Mouse (Mus musculus) MEL (cell line): ENCODE data around the gene Wbp2. TPM values are rescaled to one million over a fixed set of nuclear protein-coding genes. Genes with fewer than 3 reads are reported as not detected.

Experiments
- DNase-seq: peaks from one replicate; pipeline ENCODE4 v3.0.0; 2011; ENCODE audit warnings: low read depth, low spot score
- H3K27ac ChIP-seq: 2 replicates; pipeline ENCODE4 v1.5.1; 2012; ENCODE audit warnings: low read depth, mild to moderate bottlenecking, control low read depth, low read length, moderate library complexity; ENCODE audit not compliant: control insufficient read depth
- H3K27me3 ChIP-seq, 2 experiments: fragments of 150-350 bp in 1 of 2; sonication (generic) in 1 of 2; 2 replicates each; pipeline ENCODE4 v1.6.1; 2012; ENCODE audit warnings: low read length in 2 of 2, mild to moderate bottlenecking in 2 of 2, improper control_type of control experiment in 1 of 2, moderate library complexity in 1 of 2; ENCODE audit not compliant: insufficient read depth in 2 of 2, control insufficient read depth in 1 of 2
- H3K36me3 ChIP-seq, 2 experiments: 2 replicates each; pipeline ENCODE4 v1.6.1; 2012 to 2014; ENCODE audit warnings: low read length in 2 of 2, improper control_type of control experiment in 1 of 2, inconsistent platforms in 1 of 2, mild to moderate bottlenecking in 1 of 2; ENCODE audit not compliant: insufficient read depth in 2 of 2, control insufficient read depth in 1 of 2
- H3K4me1 ChIP-seq, 2 experiments: fragments of 150-350 bp in 1 of 2; sonication (generic) in 1 of 2; 2 replicates each; pipeline ENCODE4 v1.6.1; 2012; ENCODE audit warnings: low read length in 2 of 2, improper control_type of control experiment in 1 of 2, mild to moderate bottlenecking in 1 of 2; ENCODE audit not compliant: insufficient read depth in 2 of 2, control insufficient read depth in 1 of 2
- H3K4me3 ChIP-seq, 2 experiments: fragments of 150-350 bp in 1 of 2; sonication (generic) in 1 of 2; 2 replicates each; pipeline ENCODE4 v1.5.1; 2012; ENCODE audit warnings: low read depth in 2 of 2, low read length in 2 of 2, mild to moderate bottlenecking in 2 of 2, moderate library complexity in 2 of 2, control low read depth in 1 of 2, improper control_type of control experiment in 1 of 2; ENCODE audit not compliant: control insufficient read depth in 1 of 2, insufficient read depth in 1 of 2
- H3K79me2 ChIP-seq: 2 replicates; pipeline ENCODE4 v1.6.1; 2012; ENCODE audit warnings: mild to moderate bottlenecking, low read length, moderate library complexity; ENCODE audit not compliant: control insufficient read depth, poor library complexity, insufficient read depth
- H3K9ac ChIP-seq: 2 replicates; pipeline ENCODE4 v1.6.1; 2012; ENCODE audit warnings: low read depth, mild to moderate bottlenecking, control low read depth, low read length, moderate library complexity; ENCODE audit not compliant: control insufficient read depth, poor library complexity, severe bottlenecking
- H3K9me3 ChIP-seq: fragments of 150-350 bp; sonication (generic); replicated peaks from 2 replicates; pipeline ENCODE4 v1.6.1; 2012; ENCODE audit warnings: mild to moderate bottlenecking, low read length, improper control_type of control experiment, moderate library complexity; ENCODE audit not compliant: insufficient read depth
- BHLHE40 ChIP-seq: IDR thresholded peaks from 2 replicates; pipeline ENCODE4 v1.6.1; 2012; ENCODE audit warnings: low read depth, mild to moderate bottlenecking, inconsistent platforms, low read length, improper control_type of control experiment, borderline replicate concordance
- CTCF ChIP-seq, 3 experiments: IDR thresholded peaks in 2 of 3; conservative IDR thresholded peaks in 1 of 3; 2 replicates each; pipeline ENCODE4 v1.5.1; 2011 to 2012; ENCODE audit warnings: low read length in 3 of 3, low read depth in 2 of 3, mild to moderate bottlenecking in 2 of 3, improper control_type of control experiment in 1 of 3, inconsistent platforms in 1 of 3, mixed read lengths in 1 of 3, moderate library complexity in 1 of 3; ENCODE audit not compliant: control insufficient read depth in 1 of 3, insufficient read depth in 1 of 3, poor library complexity in 1 of 3, severe bottlenecking in 1 of 3
- ELF1 ChIP-seq: IDR thresholded peaks from 2 replicates; pipeline ENCODE4 v1.6.1; 2014; ENCODE audit warnings: low read depth, mild to moderate bottlenecking, inconsistent platforms, low read length, improper control_type of control experiment, moderate library complexity
- GATA1 ChIP-seq: IDR thresholded peaks from 2 replicates; pipeline ENCODE4 v1.6.1; 2011; ENCODE audit warnings: low read depth, low read length, improper control_type of control experiment
- JUND ChIP-seq: IDR thresholded peaks from 2 replicates; pipeline ENCODE4 v1.6.1; 2011; ENCODE audit warnings: low read depth, mild to moderate bottlenecking, improper control_type of control experiment, low read length
- KAT2A ChIP-seq: conservative IDR thresholded peaks from 2 replicates; pipeline ENCODE4 v1.6.1; 2012; ENCODE audit warnings: low read depth, low read length, improper control_type of control experiment, inconsistent platforms
- MAX ChIP-seq: IDR thresholded peaks from 2 replicates; pipeline ENCODE4 v1.6.1; 2011; ENCODE audit warnings: low read length, improper control_type of control experiment
- MXI1 ChIP-seq: IDR thresholded peaks from 2 replicates; pipeline ENCODE4 v1.6.1; 2011; ENCODE audit warnings: mild to moderate bottlenecking, low read depth, low read length, improper control_type of control experiment
- MYC ChIP-seq: IDR thresholded peaks from 2 replicates; pipeline ENCODE4 v1.6.1; 2011; ENCODE audit warnings: low read depth, mild to moderate bottlenecking, low read length, improper control_type of control experiment, moderate library complexity
- POLR2AphosphoS2 ChIP-seq: IDR thresholded peaks from 2 replicates; pipeline ENCODE4 v1.6.1; 2011; ENCODE audit warnings: low read length, improper control_type of control experiment
- RAD21 ChIP-seq: IDR thresholded peaks from 2 replicates; pipeline ENCODE4 v1.6.1; 2011; ENCODE audit warnings: mild to moderate bottlenecking, low read depth, low read length, improper control_type of control experiment
- SIN3A ChIP-seq: IDR thresholded peaks from 2 replicates; pipeline ENCODE4 v1.6.1; 2012; ENCODE audit warnings: low read length, improper control_type of control experiment, inconsistent platforms
- SMC3 ChIP-seq: IDR thresholded peaks from 2 replicates; pipeline ENCODE4 v1.6.1; 2011; ENCODE audit warnings: low read depth, low read length, improper control_type of control experiment
- TAL1 ChIP-seq: IDR thresholded peaks from 2 replicates; pipeline ENCODE4 v1.6.1; 2012; ENCODE audit warnings: mild to moderate bottlenecking, inconsistent platforms, low read length, moderate library complexity, mixed read lengths
- USF2 ChIP-seq, 2 experiments: IDR thresholded peaks; 2 replicates each; pipeline ENCODE4 v1.6.1; 2011 to 2012; ENCODE audit warnings: improper control_type of control experiment in 2 of 2, low read length in 2 of 2, borderline replicate concordance in 1 of 2, inconsistent platforms in 1 of 2, low read depth in 1 of 2, mild to moderate bottlenecking in 1 of 2; ENCODE audit not compliant: insufficient read depth in 1 of 2
- ZC3H11A ChIP-seq: IDR thresholded peaks from 2 replicates; pipeline ENCODE4 v1.6.1; 2012; ENCODE audit warnings: low read depth, mild to moderate bottlenecking, inconsistent platforms, low read length, improper control_type of control experiment
- ZKSCAN1 ChIP-seq: IDR thresholded peaks from 2 replicates; pipeline ENCODE4 v1.6.1; 2012; ENCODE audit warnings: low read depth, mild to moderate bottlenecking, inconsistent platforms, low read length, improper control_type of control experiment, moderate library complexity
- ZMIZ1 ChIP-seq: IDR thresholded peaks from 2 replicates; pipeline ENCODE4 v1.6.1; 2012; ENCODE audit warnings: low read depth, mild to moderate bottlenecking, inconsistent platforms, low read length, improper control_type of control experiment, moderate library complexity
- ZNF384 ChIP-seq: IDR thresholded peaks from 2 replicates; pipeline ENCODE4 v1.6.1; 2012; ENCODE audit warnings: low read depth, mild to moderate bottlenecking, inconsistent platforms, low read length, improper control_type of control experiment
- polyA plus RNA-seq, 2 experiments: library from polyadenylated mRNA; stranded (reverse) in 1 of 2; unstranded in 1 of 2; fragments of >175 nt in 1 of 2; fragments of >200 nt in 1 of 2; gene quantifications; 2 replicates each; pipeline versions ENCODE4 v1.2.1 to v1.2.4; 2012; ENCODE audit warnings: low replicate concordance in 2 of 2, low read depth in 1 of 2; ENCODE audit not compliant: insufficient read length in 2 of 2, insufficient read depth in 1 of 2, missing spikeins in 1 of 2
- total RNA-seq: library from RNA; depleted of rRNA; stranded (reverse); fragments of 300-350 nt; gene quantifications from 2 replicates; pipeline ENCODE4 v1.2.3, GENCODE M21; 2012

Wbp2 gene
- total and polyA plus RNA-seq, 3 experiments = 16.5 to 75.8 TPM; not detected in 1

- TF ChIP-seq SMC3 = no peak
- no peak for TF ChIP-seq ZC3H11A
- TF ChIP-seq MYC = 0 out of 2 replicates have a peak, but pooled peaks have one; percentile 26
- TF ChIP-seq BHLHE40 = peak; percentile 53; the same call in 1 of the 2 replicates
- peak; percentile 52; the same call in 1 of the 2 replicates for TF ChIP-seq ZKSCAN1
Observed at GRCm38 (mm10) chr11:116053510-116054229, 33.1 kb downstream of the Wbp2 start (continued).

GRCm38 (mm10) chr11:116050196-116050595 lies 36.6 kb downstream of the Wbp2 start:
- peaks cover 4 to 17% of the 10 kb centered on the region in 2 experiments for H3K4me1 ChIP-seq

GRCm38 (mm10) chr11:116049610-116050009 lies 37.2 kb downstream of the Wbp2 start:
- TF ChIP-seq RAD21 (no peak), SIN3A (no peak), MXI1 (no peak), MAX (no peak), CTCF (IDR thresholded peaks at IDR 0.05 in 2 of 3, conservative IDR thresholded peaks at IDR 0.05 in 1 of 3; ENCODE audit: control insufficient read depth in 1 of 3, insufficient read depth in 1 of 3, low read depth in 2 of 3, low read length in 3 of 3, poor library complexity in 1 of 3, severe bottlenecking in 1 of 3) (no peak), GATA1 (no peak), KAT2A (no peak), MYC (no peak), TAL1 (no peak), BHLHE40 (no peak), ELF1 (no peak)
- Histone ChIP-seq H3K9me3 (no peaks in the 10 kb centered on the region), H3K79me2 (no peaks in the 10 kb centered on the region), H3K36me3 (peaks cover 8 to 15% of the 10 kb centered on the region in 2 experiments), H3K9ac (no peak overlapping the region), H3K4me3 (no peak overlapping the region), H3K27me3 (no peaks in the 10 kb centered on the region), H3K4me1 (peaks cover 4 to 17% of the 10 kb centered on the region in 2 experiments), H3K27ac (no peak overlapping the region)
- DNase-seq = no peak

More at GRCm38 (mm10) chr11:116050196-116050595, 36.6 kb downstream of the Wbp2 start:
- Histone ChIP-seq H3K9me3 (no peaks in the 10 kb centered on the region), H3K9ac (no peak overlapping the region), H3K27me3 (no peaks in the 10 kb centered on the region), H3K27ac (no peak overlapping the region), H3K36me3 (peaks cover 8 to 18% of the 10 kb centered on the region in 2 experiments), H3K4me3 (no peak overlapping the region), H3K79me2 (no peaks in the 10 kb centered on the region)
- DNase-seq = no peak
- TF ChIP-seq JUND (no peak), USF2 (IDR thresholded peaks at IDR 0.05; ENCODE audit: borderline replicate concordance in 1 of 2, insufficient read depth in 1 of 2, low read depth in 1 of 2, low read length in 2 of 2) (no peak), ELF1 (no peak), SIN3A (no peak), BHLHE40 (no peak), ZNF384 (no peak), CTCF (IDR thresholded peaks at IDR 0.05 in 2 of 3, conservative IDR thresholded peaks at IDR 0.05 in 1 of 3; ENCODE audit: control insufficient read depth in 1 of 3, insufficient read depth in 1 of 3, low read depth in 2 of 3, low read length in 3 of 3, poor library complexity in 1 of 3, severe bottlenecking in 1 of 3) (no peak), POLR2AphosphoS2 (no peak), ZMIZ1 (no peak)
